Mouse (Mus musculus) layer of hippocampus, adult 6 months (tissue): ENCODE results near the gene Myf5. TPM values are rescaled to one million over a fixed set of nuclear protein-coding genes. Genes with fewer than 3 reads are reported as not detected.

ENCODE experiments used
- long read RNA-seq, 2 experiments: library from polyadenylated mRNA; unstranded; transcript quantifications; one replicate each; pipeline ENCODE4 v2.0.0; 2019 to 2020
- microRNA-seq: library from miRNA; unstranded; fragments of <30 nt; microRNA quantifications from one replicate; pipeline ENCODE4 v1.2.0, GENCODE M21; 2020
- polyA plus RNA-seq: library from polyadenylated mRNA; unstranded; fragments of <200 nt; fragmentation: Nextera tagmentation; gene quantifications from 2 replicates; pipeline ENCODE4 v1.2.3, GENCODE M21; 2021

Myf5 gene
- polyA plus RNA-seq = not detected in 2 replicates
- long read RNA-seq, experiment 1 = 0 reads
- long read RNA-seq, experiment 2 = 0 reads

DNA sequence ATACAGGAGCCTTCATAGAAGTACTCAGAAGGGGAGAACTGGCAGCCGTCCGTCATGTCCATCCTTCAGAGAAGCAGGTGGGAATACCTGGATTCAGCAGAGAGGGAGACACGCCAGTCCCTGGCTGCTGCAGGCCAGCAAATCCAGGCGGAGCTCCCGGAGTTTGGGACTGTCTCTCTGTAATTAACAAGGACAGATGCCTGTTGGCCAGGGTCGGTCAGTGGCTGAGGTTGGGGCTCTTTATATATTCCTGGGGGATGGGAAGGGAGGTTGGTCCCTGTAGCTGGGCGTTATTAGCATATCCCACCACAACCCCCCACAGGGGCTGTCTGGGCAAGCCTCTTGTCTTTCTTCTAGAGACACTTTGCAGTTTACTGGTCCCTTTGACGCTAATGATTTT is at the start of gene Myf5:
TSS of gene Myf5 (minus strand) at position 265 of the 400 bp plus-strand sequence.

DNA sequence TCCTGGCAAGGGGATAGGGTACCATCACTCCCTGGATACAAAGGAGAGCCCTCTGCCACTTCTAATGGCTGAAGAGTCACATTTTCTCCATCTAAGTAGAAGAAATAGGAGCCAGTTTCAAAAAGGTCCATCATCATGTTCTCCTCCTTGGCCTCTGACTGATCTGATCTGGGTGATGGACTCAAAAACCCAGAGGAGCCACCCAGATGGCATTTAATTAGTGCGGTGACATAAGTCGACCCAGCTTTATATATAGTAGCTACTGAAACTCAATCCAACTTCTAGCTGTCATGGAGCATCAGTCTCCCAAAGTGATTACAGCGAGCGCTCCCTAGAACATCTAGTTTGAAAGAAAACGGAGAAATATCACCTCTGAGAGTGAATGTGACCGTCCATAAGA is 8.6 kb upstream of the Myf5 start, which contains the start of gene Myf6:
TSS of gene Myf6 (minus strand) at position 170 of the 400 bp plus-strand sequence.

Small RNA genes within 50 kb of the gene (microRNA-seq; reads per million reads assigned to microRNA genes)
- gene Gm44403 = not detected

Other genes starting within 250 kb of the Myf5 start
- 30.1 and 30.2 TPM in 2 replicates for gene Lin7a, start 214.4 kb downstream of the Myf5 start, polyA plus RNA-seq
- not detected in 2 replicates for gene Myf6, start 8.6 kb upstream of the Myf5 start, polyA plus RNA-seq
- 0.01 TPM in 1 of 2 replicates, not detected in the other for gene Ptprq, start 233.9 kb upstream of the Myf5 start, polyA plus RNA-seq